Mouse (Mus musculus) testis, adult 2 months (tissue): ENCODE data around the gene Gchfr.

Experiments
- CTCF ChIP-seq: fragments of 200-500 bp; IDR thresholded peaks from 2 replicates; pipeline ENCODE4 v1.5.1; 2012; ENCODE audit warnings: low read depth, mild to moderate bottlenecking, inconsistent platforms, low read length, moderate library complexity; ENCODE audit not compliant: control insufficient read depth, insufficient read depth, insufficient replicate concordance
- POLR2A ChIP-seq: fragments of 200-500 bp; IDR thresholded peaks from 2 replicates; pipeline ENCODE4 v1.6.1; 2012; ENCODE audit warnings: low read depth, mild to moderate bottlenecking, inconsistent platforms, low read length, moderate library complexity; ENCODE audit not compliant: control insufficient read depth

GRCm38 (mm10) chr2:119174866-119175265, 7.3 kb downstream of the Gchfr start:
- TF ChIP-seq CTCF (no peak), POLR2A (no peak)
